Mouse (Mus musculus) small intestine, adult 2 months (tissue): ENCODE measurements around the gene Cnih4. TPM values are rescaled to one million over a fixed set of nuclear protein-coding genes. Genes with fewer than 3 reads are reported as not detected.

Experiments used
- H3K27ac ChIP-seq: fragments of 200-500 bp; 2 replicates; pipeline ENCODE4 v1.5.1; 2012; ENCODE audit warnings: low read depth, low read length, control low read depth, inconsistent platforms; ENCODE audit not compliant: insufficient read depth
- H3K27me3 ChIP-seq: fragments of 200-500 bp; 2 replicates; pipeline ENCODE4 v1.6.1; 2012; ENCODE audit warnings: mild to moderate bottlenecking, moderate library complexity, low read length, inconsistent platforms; ENCODE audit not compliant: control insufficient read depth, insufficient read depth
- H3K36me3 ChIP-seq: fragments of 200-500 bp; 2 replicates; pipeline ENCODE4 v1.6.1; 2012; ENCODE audit warnings: mild to moderate bottlenecking, low read length, control low read depth, inconsistent platforms; ENCODE audit not compliant: control insufficient read depth, insufficient read depth
- H3K4me1 ChIP-seq: fragments of 200-500 bp; 2 replicates; pipeline ENCODE4 v1.6.1; 2012; ENCODE audit warnings: low read length, inconsistent platforms, mixed read lengths; ENCODE audit not compliant: control insufficient read depth, insufficient read depth, insufficient read length
- H3K4me3 ChIP-seq: fragments of 200-500 bp; 2 replicates; pipeline ENCODE4 v1.5.1; 2012; ENCODE audit warnings: low read depth, mild to moderate bottlenecking, control low read depth, inconsistent platforms, low read length, moderate library complexity
- CTCF ChIP-seq: fragments of 200-500 bp; IDR thresholded peaks from 2 replicates; pipeline ENCODE4 v1.5.1; 2012; ENCODE audit warnings: low read depth, mild to moderate bottlenecking, control low read depth, inconsistent platforms, low read length, moderate library complexity, mixed read lengths; ENCODE audit not compliant: insufficient replicate concordance, insufficient read length; ENCODE audit errors: extremely low read depth
- POLR2A ChIP-seq: fragments of 200-500 bp; IDR thresholded peaks from 2 replicates; pipeline ENCODE4 v1.6.1; 2012; ENCODE audit warnings: low read depth, mild to moderate bottlenecking, control low read depth, inconsistent platforms, low read length, moderate library complexity
- WGBS: fragments of 180-500 bp; shearing (Covaris S2); methylation state at CpG from one replicate; pipeline ENCODE4 v1.1.7; 2018; 5-methylcytosine and 5-hydroxymethylcytosine counted together
- polyA plus RNA-seq: library from polyadenylated mRNA; depleted of rRNA; stranded (reverse); fragments of >200 nt; gene quantifications from 2 replicates; pipeline ENCODE4 v1.2.3, GENCODE M21; 2012

Gene Cnih4
- polyA plus RNA-seq, 1 experiment, result 19.6 TPM

- Histone ChIP-seq H3K4me3 (no peak overlapping the region), H3K4me1 (no peaks in the 10 kb centered on the region; the same call in 1 of the 2 replicates), H3K27ac (no peak overlapping the region), H3K36me3 (peaks cover 16% of the 10 kb centered on the region), H3K27me3 (no peaks in the 10 kb centered on the region)
- TF ChIP-seq POLR2A (no peak), CTCF (no peak)
- 9% methylated on average over 5 of the region's 5 CpGs for WGBS
These were observed 7.0 kb downstream of the Cnih4 start for GRCm38 (mm10) chr1:181151541-181151940.

DNA sequence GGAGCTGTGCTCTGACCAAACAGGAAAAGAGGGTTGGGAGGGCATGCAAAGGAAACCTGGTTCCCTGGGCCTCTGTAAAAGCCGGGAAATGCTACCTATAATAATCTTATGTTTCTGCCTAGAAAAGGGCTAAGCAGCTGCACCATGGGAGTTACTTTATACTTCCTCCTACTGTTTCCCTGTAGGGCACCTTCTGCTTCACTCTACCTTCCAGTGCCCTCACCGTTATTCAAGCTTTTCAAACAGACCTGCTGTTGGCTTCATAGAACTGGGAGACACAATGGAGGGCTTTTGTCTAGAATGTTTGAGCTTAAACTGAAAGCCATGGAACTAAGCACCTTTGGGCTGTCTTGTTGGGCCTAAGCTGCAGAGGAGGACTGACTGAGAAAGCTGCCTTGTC lies 23.3 kb downstream of the Cnih4 start:
- TF ChIP-seq CTCF, result no peak
- no peak for TF ChIP-seq POLR2A
- Histone ChIP-seq H3K27me3 (no peaks in the 10 kb centered on the region), H3K4me1 (peaks cover 7% of the 10 kb centered on the region; the same call in 1 of the 2 replicates), H3K36me3 (peaks cover 45% of the 10 kb centered on the region), H3K27ac (no peak overlapping the region), H3K4me3 (no peak overlapping the region)
- 88% methylated on average over 2 of the region's 2 CpGs for WGBS

DNA sequence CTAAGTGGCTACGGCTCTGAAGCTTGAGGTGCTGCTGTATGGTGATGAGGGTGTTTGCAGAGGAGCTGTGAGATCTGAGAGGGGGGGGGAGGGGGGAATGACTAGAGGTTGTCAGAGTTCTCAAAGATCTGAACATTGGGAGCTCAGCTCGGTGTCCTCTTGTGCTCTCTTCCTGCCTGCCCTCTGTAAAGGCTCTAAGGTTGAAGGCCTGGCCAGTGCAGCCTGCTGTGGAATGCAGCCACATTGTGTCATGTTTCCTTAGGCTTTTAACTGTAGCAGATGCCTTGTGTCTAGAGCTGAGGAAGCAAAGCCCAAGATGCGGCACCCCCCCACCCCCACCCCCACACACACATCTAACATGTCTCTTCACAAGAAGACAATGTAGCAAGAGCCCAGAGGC lies 23.9 kb downstream of the Cnih4 start:
- Histone ChIP-seq H3K36me3 (peaks cover 41% of the 10 kb centered on the region), H3K4me3 (no peak overlapping the region), H3K27me3 (no peaks in the 10 kb centered on the region), H3K27ac (no peak overlapping the region), H3K4me1 (peaks cover 7% of the 10 kb centered on the region; the same call in 1 of the 2 replicates)
- 71% methylated on average over 3 of the region's 3 CpGs for WGBS
- no peak for TF ChIP-seq POLR2A
- TF ChIP-seq CTCF, result no peak

DNA sequence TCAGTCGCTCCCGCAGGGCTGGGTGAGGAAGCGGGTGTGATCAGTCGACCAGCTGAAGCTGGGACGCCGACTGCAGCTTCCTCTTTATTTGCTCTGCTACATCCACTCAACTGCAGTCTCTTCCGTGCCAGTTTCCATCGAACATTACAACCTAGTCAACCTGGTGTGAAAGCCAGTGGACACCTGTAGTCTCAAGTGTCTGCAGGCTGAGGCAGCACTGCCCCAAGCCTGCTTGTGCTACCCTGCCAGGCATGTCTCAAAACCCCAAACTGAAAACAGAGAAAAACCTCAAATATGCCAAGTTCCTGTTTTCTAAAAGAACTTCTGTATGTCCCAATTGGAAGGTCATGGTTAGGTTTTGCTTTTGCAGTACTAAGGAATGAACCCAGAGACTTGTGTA lies 25.7 kb downstream of the Cnih4 start:
- Histone ChIP-seq H3K27me3 (no peaks in the 10 kb centered on the region), H3K36me3 (peaks cover 29% of the 10 kb centered on the region), H3K4me1 (peaks cover 7% of the 10 kb centered on the region; the same call in 1 of the 2 replicates), H3K27ac (no peak overlapping the region), H3K4me3 (0 out of 2 replicates have a peak overlapping the region, but pooled peaks have one; percentile 13)
- no peak for TF ChIP-seq CTCF
- TF ChIP-seq POLR2A, result no peak
- 51% methylated on average over 8 of the region's 8 CpGs for WGBS

DNA sequence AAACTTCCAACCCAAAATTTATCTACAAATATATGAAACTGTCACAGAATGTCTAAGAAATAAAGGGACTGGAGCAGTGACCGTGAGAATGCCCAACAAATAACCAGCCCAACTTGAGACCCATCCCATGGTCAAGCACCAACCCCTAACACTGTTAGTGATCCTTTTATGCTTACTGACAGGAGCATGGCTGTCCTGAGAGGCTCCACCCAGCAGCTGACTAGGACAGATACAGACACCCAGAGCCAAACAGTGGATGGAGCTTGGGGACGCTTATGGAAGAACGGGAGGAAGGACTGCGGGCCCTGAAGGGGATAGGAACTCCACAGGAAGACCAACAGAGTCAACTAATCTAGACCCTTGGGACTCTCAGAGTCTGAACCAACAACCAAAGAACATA lies 44.4 kb downstream of the Cnih4 start:
- 92% methylated on average over 4 of the region's 4 CpGs for WGBS
- no peak for TF ChIP-seq CTCF
- no peak for TF ChIP-seq POLR2A
- no peaks in the 10 kb centered on the region for H3K27me3 ChIP-seq
- H3K4me1 ChIP-seq, result no peaks in the 10 kb centered on the region
- H3K4me3 ChIP-seq, result no peak overlapping the region
- H3K36me3 ChIP-seq, result peaks cover 60% of the 10 kb centered on the region
- no peak overlapping the region for H3K27ac ChIP-seq

DNA sequence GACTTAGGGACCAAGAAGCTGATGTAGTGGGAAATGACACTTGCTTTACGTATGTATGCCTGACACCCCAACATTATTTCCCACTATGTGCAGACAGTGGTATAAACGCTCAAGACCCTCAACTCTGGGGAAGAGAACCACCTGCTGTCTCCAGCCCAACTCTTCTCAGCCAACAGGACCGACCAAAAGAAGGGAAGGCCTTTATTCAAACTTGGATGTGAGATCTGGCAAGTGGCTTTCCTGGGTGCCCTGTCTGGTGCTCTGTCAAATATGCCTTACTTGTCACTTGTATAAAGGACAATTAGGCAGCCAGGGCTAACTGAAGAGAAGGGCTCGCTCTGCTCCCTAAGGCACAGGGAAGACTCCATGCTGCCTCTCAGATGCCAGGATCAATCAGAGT lies 55.0 kb downstream of the Cnih4 start:
- H3K4me3 ChIP-seq, result no peak overlapping the region
- H3K27ac ChIP-seq, result no peak overlapping the region
- WGBS, result 90% methylated on average over 4 of the region's 4 CpGs
- H3K4me1 ChIP-seq, result no peaks in the 10 kb centered on the region
- no peak for TF ChIP-seq CTCF
- TF ChIP-seq POLR2A, result no peak
- peaks cover 53% of the 10 kb centered on the region for H3K36me3 ChIP-seq
- H3K27me3 ChIP-seq, result no peaks in the 10 kb centered on the region

DNA sequence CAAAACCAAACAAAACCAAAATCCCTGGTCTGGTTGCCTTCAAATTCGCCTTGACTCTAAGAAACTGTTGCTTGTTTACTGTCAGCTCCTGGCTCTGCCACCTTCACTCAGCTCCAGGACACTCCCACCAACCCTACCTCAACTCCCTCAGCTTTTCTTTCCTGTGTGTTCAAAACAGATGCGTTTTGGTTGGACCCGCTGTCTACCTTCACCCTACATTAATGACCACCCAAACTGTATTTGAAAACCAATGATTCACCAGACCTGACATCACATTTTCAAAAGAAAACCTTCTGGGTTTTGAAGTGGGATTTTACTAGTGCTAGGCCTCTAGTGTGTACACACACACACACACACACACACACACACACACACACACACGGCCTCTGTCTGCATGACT lies 65.7 kb downstream of the Cnih4 start:
- Histone ChIP-seq H3K4me3 (peak overlapping the region; percentile 100), H3K27ac (peak overlapping the region; percentile 45), H3K36me3 (peaks cover 15% of the 10 kb centered on the region), H3K27me3 (no peaks in the 10 kb centered on the region), H3K4me1 (peaks cover 9% of the 10 kb centered on the region; the same call in 1 of the 2 replicates)
- TF ChIP-seq POLR2A (no peak), CTCF (no peak)
- 8% methylated on average over 4 of the region's 4 CpGs for WGBS
